Comparison of ENCODE assay signal across 8 mouse cellular contexts in the genomic region with DNA sequence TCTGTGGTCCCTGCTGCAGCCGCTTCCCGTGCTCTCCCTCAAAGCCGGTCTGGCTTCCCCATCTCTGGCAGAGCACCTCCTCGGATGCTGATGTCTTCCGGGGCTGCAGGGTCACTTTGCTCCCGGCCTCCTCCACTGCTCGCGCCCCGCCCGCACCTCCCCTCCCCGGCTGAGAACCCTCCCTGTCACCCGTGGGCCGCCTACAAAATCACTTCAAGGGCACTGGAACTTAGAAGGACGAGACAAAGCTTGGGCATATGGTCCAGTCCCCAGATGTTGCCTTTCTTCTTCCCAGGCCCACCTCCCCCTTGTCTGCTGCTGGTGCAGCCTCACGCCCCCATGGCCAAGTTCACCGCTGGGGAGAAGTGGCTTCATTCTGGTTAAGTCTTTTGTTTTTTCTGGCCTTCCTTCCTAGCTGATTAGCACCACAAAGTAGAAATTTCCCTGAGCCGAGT.
DNase-seq lines count a peak whose midpoint lies in the region; ATAC-seq lines count a peak whose summit lies in the region.

No protein-coding gene starts in this region.

- H3K27me3 ChIP-seq in hindbrain, embryonic 16.5 days (replicated peaks; ENCODE audit: control insufficient read depth, insufficient read depth, low read length): 0 out of 2 replicates have a peak, but pooled peaks cover 2% of the 10 kb centered on the region
- H3K27me3 ChIP-seq in neural tube, embryonic 12.5 days (replicated peaks): no peaks in the 10 kb centered on the region

- intact Hi-C loops in gastrocnemius, postnatal 14 days (cut with DNase I; ENCODE audit: low total_unique reads): no loop called here

- no peaks in the 10 kb centered on the region for H3K9me3 ChIP-seq in hindbrain, embryonic 16.5 days (ENCODE audit: control insufficient read depth, low read length)
- no peaks in the 10 kb centered on the region for H3K9me3 ChIP-seq in neural tube, embryonic 12.5 days

- H3K4me2 ChIP-seq in hindbrain, embryonic 16.5 days (ENCODE audit: low read length): peak overlapping the region; percentile 85
- H3K4me2 ChIP-seq in neural tube, embryonic 12.5 days (replicated peaks): peak overlapping the region; percentile 81

- no peak overlapping the region for H3K27ac ChIP-seq in hindbrain, embryonic 16.5 days (ENCODE audit: low read depth, low read length)
- H3K27ac ChIP-seq in neural tube, embryonic 12.5 days: no peak overlapping the region

- WGBS in hindbrain, embryonic 16.5 days: 1% methylated on average over 17 of the region's 17 CpGs
- 1% methylated on average over 17 of the region's 17 CpGs for WGBS in neural tube, embryonic 12.5 days

- H3K4me3 ChIP-seq in hindbrain, embryonic 16.5 days (ENCODE audit: low read length): peak overlapping the region; percentile 40
- H3K4me3 ChIP-seq in neural tube, embryonic 12.5 days: peak overlapping the region; percentile 31

- no peak; the same call in 1 of the 2 replicates for ATAC-seq in hindbrain, embryonic 16.5 days
- ATAC-seq in neural tube, embryonic 12.5 days (ENCODE audit: low FRiP score, low read depth): 0 out of 2 replicates have a peak, but pooled peaks have one; percentile 27
- ATAC-seq in megakaryocyte-erythroid progenitor cell, adult 5-6 weeks (replicated peaks; ENCODE audit: low FRiP score, low TSS enrichment, poor library complexity, severe bottlenecking): no peak

- peaks cover 9% of the 10 kb centered on the region for H3K4me1 ChIP-seq in hindbrain, embryonic 16.5 days (ENCODE audit: control insufficient read depth, insufficient read depth, low read depth, low read length)
- H3K4me1 ChIP-seq in neural tube, embryonic 12.5 days: peaks cover 14% of the 10 kb centered on the region

- peak; percentile 23 for DNase-seq in adrenal gland, postnatal 10 days
- DNase-seq in adrenal gland, adult 8-10 months: no peak
- DNase-seq in ovary, postnatal 36 days (ENCODE audit: low spot score): peak; percentile 19
- DNase-seq in ovary, postnatal 14 days (ENCODE audit: low spot score): no peak
- DNase-seq in gastrocnemius, postnatal 14 days: no peak

- H3K36me3 ChIP-seq in hindbrain, embryonic 16.5 days (ENCODE audit: control insufficient read depth, insufficient read depth, low read length): no peaks in the 10 kb centered on the region
- H3K36me3 ChIP-seq in neural tube, embryonic 12.5 days: no peaks in the 10 kb centered on the region

- peak overlapping the region; percentile 53 for H3K9ac ChIP-seq in hindbrain, embryonic 16.5 days (ENCODE audit: low read depth, low read length)
- peak overlapping the region; percentile 42 for H3K9ac ChIP-seq in neural tube, embryonic 12.5 days

Comparison
In these comparisons a context has a peak if more than half of its experiments do, and no peak if none do; other contexts are left out.
1. DNase-seq: peak in adrenal gland, postnatal 10 days (single experiment) and ovary, postnatal 36 days (single experiment); none in adrenal gland, adult 8-10 months (single experiment), ovary, postnatal 14 days (single experiment) and gastrocnemius, postnatal 14 days (single experiment).